Mouse (Mus musculus): ENCODE measurements at regions not wholly inside any gene's neighbourhood (a gene's known extent, or its start where the extent isn't known, plus 50 kb on each side); places are given as distances from the start of the nearest gene placed in this dataset.

GRCm38 (mm10) chr12:106952621-106953020, 535.8 kb upstream of the 3110018I06Rik start:
- no peaks in the 10 kb centered on the region for H3K4me1 ChIP-seq (ENCODE audit: control insufficient read depth)
- no peak for TF ChIP-seq GATA1 (IDR thresholded peaks at IDR 0.05; ENCODE audit: low read length)
- no peak for TF ChIP-seq TAL1 (IDR thresholded peaks at IDR 0.05; ENCODE audit: low read length)
- H3K4me3 ChIP-seq (replicated peaks): no peak overlapping the region
- peaks cover 54% of the 10 kb centered on the region for H3K9me3 ChIP-seq (ENCODE audit: control insufficient read depth, low read length)
- no peaks in the 10 kb centered on the region for H3K27me3 ChIP-seq (ENCODE audit: control insufficient read depth)
- no peaks in the 10 kb centered on the region for H3K36me3 ChIP-seq (ENCODE audit: control insufficient read depth)

- Histone ChIP-seq H3K27me3 (ENCODE audit: control insufficient read depth) (no peaks in the 10 kb centered on the region), H3K4me1 (ENCODE audit: control insufficient read depth) (no peaks in the 10 kb centered on the region), H3K36me3 (ENCODE audit: control insufficient read depth) (no peaks in the 10 kb centered on the region), H3K4me3 (replicated peaks) (no peak overlapping the region), H3K9me3 (ENCODE audit: control insufficient read depth, low read length) (peaks cover 62% of the 10 kb centered on the region)
- no peak for TF ChIP-seq GATA1 (IDR thresholded peaks at IDR 0.05; ENCODE audit: low read length)
- TF ChIP-seq TAL1 (IDR thresholded peaks at IDR 0.05; ENCODE audit: low read length): no peak
These were observed 532.7 kb upstream of the 3110018I06Rik start for GRCm38 (mm10) chr12:106955778-106956177.

GRCm38 (mm10) chr12:106956266-106956665, 532.2 kb upstream of the 3110018I06Rik start:
- no peaks in the 10 kb centered on the region for H3K27me3 ChIP-seq (ENCODE audit: control insufficient read depth)
- TF ChIP-seq TAL1 (IDR thresholded peaks at IDR 0.05; ENCODE audit: low read length): no peak
- no peaks in the 10 kb centered on the region for H3K36me3 ChIP-seq (ENCODE audit: control insufficient read depth)
- H3K9me3 ChIP-seq (ENCODE audit: control insufficient read depth, low read length): peaks cover 58% of the 10 kb centered on the region
- H3K4me3 ChIP-seq (replicated peaks): no peak overlapping the region
- H3K4me1 ChIP-seq (ENCODE audit: control insufficient read depth): no peaks in the 10 kb centered on the region

GRCm38 (mm10) chr12:106961991-106962390, 526.4 kb upstream of the 3110018I06Rik start:
- Histone ChIP-seq H3K4me1 (ENCODE audit: control insufficient read depth) (no peaks in the 10 kb centered on the region), H3K27me3 (ENCODE audit: control insufficient read depth) (no peaks in the 10 kb centered on the region), H3K36me3 (ENCODE audit: control insufficient read depth) (no peaks in the 10 kb centered on the region), H3K4me3 (replicated peaks) (no peak overlapping the region), H3K9me3 (ENCODE audit: control insufficient read depth, low read length) (peaks cover 49% of the 10 kb centered on the region)
- TF ChIP-seq TAL1 (IDR thresholded peaks at IDR 0.05; ENCODE audit: low read length) (no peak), GATA1 (IDR thresholded peaks at IDR 0.05; ENCODE audit: low read length) (no peak)

GRCm38 (mm10) chr12:106963762-106964161, 524.7 kb upstream of the 3110018I06Rik start:
- TF ChIP-seq GATA1 (IDR thresholded peaks at IDR 0.05; ENCODE audit: low read length) (no peak), TAL1 (IDR thresholded peaks at IDR 0.05; ENCODE audit: low read length) (no peak)
- H3K27me3 ChIP-seq (ENCODE audit: control insufficient read depth): no peaks in the 10 kb centered on the region
- H3K9me3 ChIP-seq (ENCODE audit: control insufficient read depth, low read length): peaks cover 46% of the 10 kb centered on the region
- no peaks in the 10 kb centered on the region for H3K36me3 ChIP-seq (ENCODE audit: control insufficient read depth)
- H3K4me1 ChIP-seq (ENCODE audit: control insufficient read depth): no peaks in the 10 kb centered on the region
- no peak overlapping the region for H3K4me3 ChIP-seq (replicated peaks)

- TF ChIP-seq GATA1 (IDR thresholded peaks at IDR 0.05; ENCODE audit: low read length) (no peak), TAL1 (IDR thresholded peaks at IDR 0.05; ENCODE audit: low read length) (no peak)
- H3K9me3 ChIP-seq (ENCODE audit: control insufficient read depth, low read length): peaks cover 65% of the 10 kb centered on the region
- no peaks in the 10 kb centered on the region for H3K27me3 ChIP-seq (ENCODE audit: control insufficient read depth)
- no peaks in the 10 kb centered on the region for H3K36me3 ChIP-seq (ENCODE audit: control insufficient read depth)
- no peak overlapping the region for H3K4me3 ChIP-seq (replicated peaks)
- no peaks in the 10 kb centered on the region for H3K4me1 ChIP-seq (ENCODE audit: control insufficient read depth)
These were observed 518.6 kb upstream of the 3110018I06Rik start for GRCm38 (mm10) chr12:106969873-106970272.

- H3K4me1 ChIP-seq (ENCODE audit: control insufficient read depth): no peaks in the 10 kb centered on the region
- no peak for TF ChIP-seq TAL1 (IDR thresholded peaks at IDR 0.05; ENCODE audit: low read length)
- no peaks in the 10 kb centered on the region for H3K36me3 ChIP-seq (ENCODE audit: control insufficient read depth)
- peaks cover 38% of the 10 kb centered on the region for H3K9me3 ChIP-seq (ENCODE audit: control insufficient read depth, low read length)
- no peaks in the 10 kb centered on the region for H3K27me3 ChIP-seq (ENCODE audit: control insufficient read depth)
- no peak overlapping the region for H3K4me3 ChIP-seq (replicated peaks)
These were observed 496.0 kb upstream of the 3110018I06Rik start for GRCm38 (mm10) chr12:106992421-106992820.

- H3K9me3 ChIP-seq (ENCODE audit: control insufficient read depth, low read length): peaks cover 40% of the 10 kb centered on the region
- H3K4me1 ChIP-seq (ENCODE audit: control insufficient read depth): no peaks in the 10 kb centered on the region
- H3K36me3 ChIP-seq (ENCODE audit: control insufficient read depth): no peaks in the 10 kb centered on the region
- H3K4me3 ChIP-seq (replicated peaks): no peak overlapping the region
- no peak for TF ChIP-seq TAL1 (IDR thresholded peaks at IDR 0.05; ENCODE audit: low read length)
- H3K27me3 ChIP-seq (ENCODE audit: control insufficient read depth): no peaks in the 10 kb centered on the region
These were observed 495.4 kb upstream of the 3110018I06Rik start for GRCm38 (mm10) chr12:106993011-106993410.

- H3K4me1 ChIP-seq (ENCODE audit: control insufficient read depth): no peaks in the 10 kb centered on the region
- H3K36me3 ChIP-seq (ENCODE audit: control insufficient read depth): no peaks in the 10 kb centered on the region
- H3K27me3 ChIP-seq (ENCODE audit: control insufficient read depth): no peaks in the 10 kb centered on the region
- H3K9me3 ChIP-seq (ENCODE audit: control insufficient read depth, low read length): peaks cover 48% of the 10 kb centered on the region
- H3K4me3 ChIP-seq (replicated peaks): no peak overlapping the region
- TF ChIP-seq GATA1 (IDR thresholded peaks at IDR 0.05; ENCODE audit: low read length) (no peak), TAL1 (IDR thresholded peaks at IDR 0.05; ENCODE audit: low read length) (no peak)
These were observed 477.2 kb upstream of the 3110018I06Rik start for GRCm38 (mm10) chr12:107010995-107011786.

- H3K4me3 ChIP-seq (replicated peaks): no peak overlapping the region
- no peaks in the 10 kb centered on the region for H3K27me3 ChIP-seq (ENCODE audit: control insufficient read depth)
- TF ChIP-seq GATA1 (IDR thresholded peaks at IDR 0.05; ENCODE audit: low read length) (no peak), TAL1 (IDR thresholded peaks at IDR 0.05; ENCODE audit: low read length) (no peak)
- no peaks in the 10 kb centered on the region for H3K4me1 ChIP-seq (ENCODE audit: control insufficient read depth)
- H3K9me3 ChIP-seq (ENCODE audit: control insufficient read depth, low read length): peaks cover 42% of the 10 kb centered on the region
- no peaks in the 10 kb centered on the region for H3K36me3 ChIP-seq (ENCODE audit: control insufficient read depth)
These were observed 471.6 kb upstream of the 3110018I06Rik start for GRCm38 (mm10) chr12:107016801-107017200.
